Mouse (Mus musculus) lung, postnatal 25 days (tissue): ENCODE results near the gene Srsf10.

Source experiments
- DNase-seq: peaks from one replicate; pipeline ENCODE4 v3.0.0; 2022; ENCODE audit warnings: low spot score

The Srsf10 gene

DNA sequence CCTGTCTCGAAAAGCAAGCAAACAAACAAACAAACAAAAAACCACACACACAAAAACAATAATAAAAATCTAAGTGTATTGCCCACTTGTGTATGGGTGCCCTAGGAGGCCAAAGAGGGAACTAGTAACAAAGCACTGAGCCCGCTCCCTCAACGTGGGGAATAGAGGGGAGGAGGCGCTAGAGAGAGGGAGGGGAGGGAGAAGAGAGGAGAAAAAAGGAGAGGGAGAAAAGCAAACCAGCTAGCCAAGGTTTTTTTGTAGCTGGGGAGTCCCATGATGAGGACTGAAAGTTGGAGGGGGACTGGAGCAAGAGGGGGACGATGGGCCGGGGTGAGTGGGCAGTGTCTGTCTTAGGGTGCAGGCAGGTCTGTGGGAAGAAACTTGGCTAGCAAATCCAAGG is 467 bp upstream of the Srsf10 start:
- no peak for DNase-seq

DNA sequence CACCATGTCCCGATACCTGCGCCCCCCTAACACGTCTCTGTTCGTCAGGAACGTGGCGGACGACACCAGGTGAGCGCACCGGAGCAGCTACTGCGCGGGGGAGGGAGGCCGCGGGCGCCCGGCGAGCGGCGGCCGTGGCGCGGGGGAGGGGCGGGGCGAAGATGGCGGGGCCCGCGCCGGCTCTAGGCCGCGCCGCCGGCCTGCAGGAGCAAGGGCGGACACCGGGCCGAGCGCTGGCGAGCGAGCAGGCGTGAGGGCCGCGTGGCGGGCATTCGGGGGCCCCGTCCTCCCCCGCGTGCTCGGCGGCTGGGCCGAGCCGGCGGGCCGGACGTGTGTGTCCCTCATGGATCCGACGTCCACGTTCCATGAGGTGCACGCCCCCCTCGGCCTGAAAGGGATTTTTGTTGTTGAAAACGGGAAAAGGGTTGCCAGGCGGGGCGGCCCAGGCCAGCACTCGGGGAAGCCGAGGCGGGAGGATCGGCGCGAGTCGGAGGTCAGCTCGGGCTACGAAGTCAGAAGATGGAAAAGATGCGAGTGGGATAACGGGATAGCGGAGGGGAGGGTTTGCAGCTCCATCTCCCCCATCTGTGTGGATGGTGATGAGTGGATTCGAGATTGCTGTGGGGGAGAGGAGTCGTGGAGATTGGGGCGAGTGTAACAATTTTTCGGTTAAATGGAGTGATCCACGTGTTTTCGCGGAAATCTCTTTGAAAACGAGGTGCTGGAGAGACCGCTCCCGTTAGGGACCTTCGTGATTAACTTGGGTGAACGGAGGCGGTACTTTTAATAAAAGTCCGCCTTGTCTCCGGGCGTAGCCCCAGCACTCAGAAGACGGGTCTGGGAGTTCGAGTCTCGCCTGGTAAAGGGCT is 910 bp downstream of the Srsf10 start:
- DNase-seq, result peak; percentile 54

DNA sequence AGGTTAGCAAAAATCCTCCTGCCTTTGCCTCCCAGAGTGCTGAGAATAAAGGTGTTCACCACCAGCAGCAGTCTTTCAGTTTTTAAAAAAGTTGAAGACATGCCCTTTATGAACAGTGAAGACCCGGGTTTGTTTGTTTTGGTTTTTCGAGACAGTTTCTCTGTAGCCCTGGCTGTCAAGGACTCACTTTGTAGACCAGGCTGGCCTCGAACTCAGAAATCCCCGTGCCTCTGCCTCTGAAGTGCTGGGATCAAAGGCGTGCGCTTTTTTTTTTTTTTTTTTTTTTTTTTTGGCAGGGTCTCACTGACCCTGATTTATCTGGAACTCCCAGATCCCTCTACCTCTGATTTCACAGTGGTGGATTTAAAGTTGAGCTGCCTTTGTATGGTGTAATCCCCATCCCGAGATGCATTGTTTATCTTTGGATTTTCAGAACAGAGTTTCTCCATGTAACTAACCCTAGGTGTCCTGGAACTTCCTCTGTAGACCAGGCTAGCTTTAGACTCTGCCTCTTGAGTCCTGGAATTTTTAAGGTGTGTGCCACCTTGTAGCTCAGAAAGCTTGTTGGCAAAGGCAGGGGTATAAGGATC is 2.1 kb downstream of the Srsf10 start:
- no peak for DNase-seq

DNA sequence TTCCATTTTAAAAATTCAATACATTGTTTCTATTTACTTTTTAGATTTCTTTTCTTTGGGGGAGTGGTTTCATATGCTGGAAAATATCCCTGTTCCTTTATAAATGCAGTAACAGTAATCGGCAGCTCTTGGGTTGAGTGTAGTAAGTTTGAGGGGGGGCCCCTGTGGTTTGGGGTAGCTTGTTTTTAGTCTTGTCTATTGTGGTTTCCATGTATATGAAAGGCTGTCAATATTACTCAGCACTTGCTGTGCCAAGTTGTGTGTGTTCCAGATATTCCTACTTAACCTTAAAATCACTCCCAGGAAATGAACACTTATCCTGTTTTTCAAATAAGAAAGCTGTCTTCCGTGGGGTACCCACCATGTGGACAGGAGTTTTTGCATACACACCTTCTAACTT is 13.4 kb downstream of the Srsf10 start:
- DNase-seq, result no peak

DNA sequence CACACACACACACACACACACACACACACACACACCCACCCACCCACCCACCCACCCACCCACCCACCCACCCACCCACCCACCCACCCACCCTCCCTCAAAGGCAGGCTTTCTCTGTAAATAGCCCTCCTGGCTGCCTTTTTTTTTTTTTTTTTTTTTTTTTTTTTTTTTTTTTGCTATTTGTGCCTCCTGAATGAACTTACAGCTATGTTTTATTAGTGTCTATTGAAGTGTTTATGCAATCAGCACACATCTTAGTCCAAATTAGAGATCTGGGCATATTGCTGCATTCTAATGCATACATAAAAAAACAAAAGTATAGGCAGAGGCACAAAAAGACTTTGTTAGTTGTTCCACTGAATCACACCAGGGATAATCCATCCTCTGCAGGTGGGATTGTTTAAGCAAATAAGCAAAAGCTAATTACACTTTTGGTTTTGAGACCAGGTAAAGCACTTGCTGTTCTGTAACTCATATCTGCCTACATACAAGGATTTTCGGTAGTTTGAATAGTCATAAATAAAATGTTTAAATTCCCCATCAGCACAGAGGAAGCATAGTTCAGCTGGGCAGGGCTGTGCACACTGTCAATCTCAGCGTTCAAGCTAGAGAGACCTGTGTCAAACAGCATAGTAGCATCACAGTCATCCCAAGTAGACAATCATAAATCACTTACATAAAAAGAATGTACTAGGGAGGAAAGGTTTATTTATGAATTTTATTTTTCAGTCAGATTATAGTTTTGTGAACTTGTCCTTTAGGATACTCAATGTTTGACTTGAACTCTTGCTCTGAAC is 14.9 kb downstream of the Srsf10 start:
- DNase-seq, result no peak

DNA sequence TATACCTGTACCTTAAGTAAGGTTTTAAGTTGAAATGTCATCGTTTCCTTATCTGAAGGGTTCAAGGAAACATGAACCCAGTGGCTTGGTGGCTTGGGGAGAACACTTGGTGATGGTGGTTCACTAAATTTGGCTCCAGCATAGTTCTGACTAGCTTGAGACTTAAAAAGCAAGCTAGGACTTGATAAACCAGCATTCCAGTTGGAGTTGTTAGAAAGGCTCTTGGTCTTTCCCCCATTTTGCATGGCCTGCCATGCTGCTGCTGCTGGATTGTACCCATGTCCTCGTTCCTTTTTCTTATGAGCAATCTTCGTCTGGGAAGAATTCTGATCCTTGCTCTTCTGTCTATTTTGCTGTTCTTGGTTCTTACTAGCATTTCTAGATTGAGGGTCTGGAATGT is 16.5 kb downstream of the Srsf10 start:
- no peak for DNase-seq

DNA sequence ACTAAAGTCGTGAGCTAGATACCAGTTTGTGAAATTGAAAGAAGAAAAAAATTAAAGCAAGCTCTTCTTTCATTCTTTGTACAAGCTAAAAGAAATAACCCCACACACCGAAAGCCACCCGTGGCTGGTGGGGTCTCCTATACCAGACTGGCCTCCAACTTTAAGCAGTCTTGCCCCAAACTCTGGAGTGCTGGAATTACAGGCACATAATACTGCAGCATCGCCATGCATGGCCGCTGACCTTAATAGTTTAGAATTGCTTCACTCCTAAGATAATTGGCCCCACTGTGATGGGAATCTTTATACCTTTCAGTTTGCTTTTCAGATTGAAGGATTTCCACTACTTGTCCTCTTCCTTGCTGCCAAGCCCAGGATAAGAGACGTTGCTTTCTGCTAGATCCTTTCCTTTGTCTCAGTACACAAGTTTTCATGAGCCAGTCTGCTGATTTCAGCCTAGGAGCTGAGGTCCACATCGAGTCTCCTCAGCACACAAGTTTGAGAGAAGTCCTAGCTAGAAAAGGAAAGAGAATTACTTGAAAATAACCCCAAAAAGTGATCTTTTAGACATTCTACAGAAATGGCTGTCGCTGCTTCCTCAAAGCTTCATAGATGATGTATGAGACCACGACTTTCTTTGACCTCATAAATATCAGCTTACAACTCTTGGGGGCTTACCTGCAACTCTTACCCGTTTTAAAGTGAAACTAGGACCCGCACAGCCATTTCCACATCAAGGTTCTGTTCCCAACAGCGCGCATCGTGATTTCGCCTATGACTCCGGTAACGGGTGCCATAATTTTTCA is 17.2 kb downstream of the Srsf10 start:
- DNase-seq, result no peak

DNA sequence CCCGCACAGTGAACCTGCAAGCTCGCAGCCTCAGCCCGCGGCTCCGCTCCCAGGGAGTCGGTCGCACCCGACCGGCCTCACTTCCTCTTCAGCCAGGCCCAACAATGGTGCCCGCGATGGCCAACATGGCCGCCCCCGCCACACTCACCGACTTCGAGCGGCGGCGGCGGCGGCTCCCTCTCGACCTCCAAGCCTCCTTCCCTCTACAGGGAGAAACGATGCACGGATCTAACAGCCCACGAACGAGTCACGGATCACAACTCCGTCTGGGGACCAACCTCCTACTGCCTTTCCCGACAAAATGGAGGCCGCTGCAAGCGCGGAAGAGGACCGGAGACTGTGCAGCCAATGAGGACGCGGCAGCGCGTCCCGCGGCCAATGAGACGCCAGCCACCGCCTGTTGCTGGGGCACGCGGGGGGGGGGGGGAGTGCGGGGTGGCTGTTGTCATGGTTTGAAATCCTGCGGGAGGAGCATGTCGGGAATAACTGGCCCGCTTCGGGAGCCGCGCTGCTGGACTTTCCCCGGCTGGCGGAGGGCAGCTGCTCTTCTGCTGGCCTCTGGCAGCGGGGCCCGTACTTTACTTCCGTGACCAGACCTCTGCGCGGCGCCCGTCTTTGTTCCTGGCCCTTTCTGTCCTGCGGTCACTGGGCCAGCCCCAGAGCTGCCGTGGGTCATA is 18.1 kb downstream of the Srsf10 start, which contains the start of gene Pnrc2:
Gene Pnrc2 (minus strand): TSS at position 325 of the 677 bp plus-strand sequence.
- peak; percentile 92 for DNase-seq

DNA sequence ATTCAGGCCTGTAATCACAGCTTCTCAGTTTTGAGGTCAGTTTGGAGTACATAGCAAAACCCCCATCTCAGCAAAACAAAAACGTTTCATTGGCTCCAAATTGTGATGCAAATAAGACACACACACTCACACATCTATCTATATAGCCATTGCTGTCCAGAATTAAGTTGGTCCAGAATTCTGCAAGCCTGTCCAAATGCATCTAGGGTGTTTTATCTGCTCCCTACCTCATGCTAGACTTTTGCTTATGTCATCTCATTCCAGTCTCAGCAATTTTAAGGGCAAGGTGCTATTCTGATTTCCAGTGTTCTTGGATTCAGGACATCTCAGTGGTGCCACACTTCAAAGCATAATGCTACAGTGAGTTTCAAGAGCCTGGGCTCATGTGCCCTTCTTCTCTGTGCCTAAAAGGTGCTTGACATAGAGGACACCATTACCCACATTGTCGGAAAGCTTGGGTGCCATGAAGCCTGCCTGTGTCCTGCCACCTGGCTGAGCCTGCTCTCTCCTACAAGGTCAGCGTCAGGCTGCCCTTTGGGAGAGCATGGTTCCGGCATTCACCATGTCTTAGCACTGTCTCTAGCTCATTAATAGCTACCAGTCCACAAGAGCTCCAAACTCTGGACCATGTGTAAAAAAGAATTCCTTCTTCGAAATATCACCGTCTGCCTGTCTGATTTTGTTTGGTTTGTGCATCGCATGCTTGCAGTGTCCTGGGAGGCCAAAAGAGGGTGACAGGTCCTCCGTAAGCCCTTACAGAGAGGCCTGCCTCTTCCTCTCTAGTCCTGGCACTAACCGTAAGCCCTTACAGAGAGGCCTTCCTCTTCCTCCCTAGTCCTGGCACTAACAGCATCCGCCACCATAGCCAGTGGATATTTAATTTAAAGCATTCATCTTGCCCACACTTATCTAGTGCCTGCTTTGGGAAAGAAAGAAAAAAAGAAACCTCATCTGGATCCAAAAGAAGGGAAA is 19.3 kb downstream of the Srsf10 start:
- no peak for DNase-seq

DNA sequence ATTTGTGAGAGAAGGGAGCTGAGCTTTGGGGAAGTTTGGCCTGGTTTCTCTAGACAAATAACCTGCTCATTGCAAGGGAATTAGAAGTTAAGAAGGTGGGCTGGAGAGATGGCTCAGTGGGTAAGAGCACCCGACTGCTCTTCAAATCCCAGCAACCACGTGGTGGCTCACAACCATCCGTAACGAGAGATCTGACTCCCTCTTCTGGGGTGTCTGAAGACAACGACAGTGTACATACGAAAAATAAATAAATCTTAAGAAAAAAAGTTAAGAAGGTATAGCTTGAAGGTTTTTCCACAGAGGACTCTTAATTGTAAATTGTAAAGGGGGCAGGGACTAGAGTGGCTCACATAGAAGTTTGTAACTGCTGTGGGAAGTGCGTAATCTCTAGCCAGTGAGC is 20.0 kb downstream of the Srsf10 start:
- no peak for DNase-seq

DNA sequence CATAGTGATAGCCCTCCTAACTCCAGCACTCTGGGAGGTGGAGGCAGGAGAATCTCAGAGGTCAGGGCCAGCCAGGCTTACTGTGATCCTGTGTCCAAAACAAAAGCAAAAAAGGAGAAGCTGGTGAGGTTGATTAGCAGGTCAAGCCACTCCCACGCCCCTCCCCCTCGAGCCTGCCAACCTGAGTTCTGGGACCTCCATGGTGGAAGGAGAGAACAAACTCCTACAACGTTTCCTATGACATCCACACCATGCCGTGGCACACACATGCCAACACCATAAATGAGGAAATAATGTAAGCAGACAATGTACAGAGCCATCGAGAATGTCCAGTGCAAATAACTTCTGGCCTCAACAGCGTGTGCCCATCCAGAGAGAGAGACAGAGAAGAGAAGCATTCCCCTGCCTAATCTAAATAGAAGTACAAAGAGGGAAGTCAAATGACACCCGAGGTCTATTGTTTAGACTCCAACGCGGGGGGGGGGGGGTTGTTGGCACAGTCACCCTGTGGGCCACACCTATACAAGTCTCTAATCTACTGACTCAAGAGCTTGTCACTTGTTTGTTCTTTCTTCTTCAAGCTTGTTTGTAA is 20.5 kb downstream of the Srsf10 start:
- peak; percentile 68 for DNase-seq

DNA sequence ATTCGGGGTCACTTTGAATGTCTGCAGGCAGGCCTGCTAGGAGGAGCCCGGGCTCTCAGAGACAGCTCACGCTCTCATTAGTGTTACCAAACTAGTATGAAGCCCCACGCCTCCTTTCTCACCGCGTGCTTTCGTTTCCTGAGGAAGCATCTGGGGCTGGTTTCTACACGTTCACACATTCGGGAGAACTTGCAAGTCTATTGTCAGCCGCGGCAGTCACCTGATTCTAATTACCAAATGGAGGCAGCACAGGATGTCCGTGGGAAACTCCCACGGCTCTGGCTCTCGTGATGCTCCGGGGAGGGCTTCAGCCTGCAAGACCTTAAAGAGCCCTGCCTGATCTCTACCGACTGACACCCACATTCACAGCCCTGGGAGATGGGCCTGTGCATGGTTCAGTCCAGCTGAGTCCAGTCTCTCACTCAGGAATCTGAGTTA is 21.1 kb downstream of the Srsf10 start:
- DNase-seq, result peak; percentile 90

DNA sequence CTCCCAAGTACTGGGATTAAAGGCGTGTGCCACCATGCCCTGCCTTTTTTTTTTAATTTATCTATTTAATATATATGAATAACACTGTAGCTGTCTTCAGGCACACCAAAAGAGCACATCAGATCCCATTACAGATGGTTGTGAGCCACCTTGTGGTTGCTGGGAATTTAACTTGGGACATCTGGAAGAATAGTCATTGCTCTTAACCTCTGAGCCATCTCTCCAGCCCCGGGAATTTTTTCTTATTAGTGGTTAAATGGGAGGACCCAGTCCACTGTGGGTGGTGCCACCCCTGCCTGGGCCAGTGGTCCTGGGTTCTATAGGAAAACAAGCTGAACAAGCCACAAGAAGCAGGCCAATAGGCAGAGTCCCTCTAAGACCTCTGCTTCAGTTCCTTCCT is 22.2 kb downstream of the Srsf10 start:
- DNase-seq, result no peak

DNA sequence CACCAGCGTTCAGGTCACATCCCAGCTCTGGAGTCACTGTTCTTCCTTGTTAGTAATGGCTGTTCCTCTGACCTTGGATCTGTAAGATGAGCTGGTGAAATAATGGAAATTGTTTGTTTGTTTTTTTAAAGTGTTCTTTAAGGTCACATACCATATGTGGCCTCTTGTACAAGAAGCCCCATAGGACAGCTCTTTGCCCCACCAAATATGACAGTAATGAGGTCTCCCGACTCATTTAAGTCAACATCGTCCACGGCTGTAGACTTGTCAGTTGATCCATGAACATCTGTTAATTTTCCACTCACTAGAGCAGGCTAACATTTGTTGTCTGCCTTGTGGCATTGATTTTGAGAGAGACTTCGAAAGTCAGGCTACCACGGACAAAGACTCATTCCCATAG is 23.5 kb downstream of the Srsf10 start:
- DNase-seq, result no peak

DNA sequence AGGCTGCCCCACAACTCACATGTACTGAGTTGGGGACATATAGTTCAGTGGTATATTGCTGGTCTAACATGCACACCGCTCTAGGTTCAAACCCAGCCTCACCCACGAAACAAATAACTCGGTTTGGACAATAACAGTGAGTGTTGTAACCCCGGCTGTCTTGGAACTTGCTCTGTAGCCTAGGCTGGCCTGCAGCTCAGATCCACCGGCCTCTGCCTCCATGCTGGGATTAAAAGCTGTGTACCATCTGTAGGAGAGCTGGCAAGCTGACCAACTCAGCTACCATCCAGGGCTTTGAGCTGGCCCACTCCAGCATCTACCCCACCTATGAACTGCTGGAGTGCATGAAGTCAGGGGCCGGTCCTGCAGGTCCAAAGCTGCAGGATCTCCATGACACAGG is 24.5 kb downstream of the Srsf10 start:
- no peak for DNase-seq

DNA sequence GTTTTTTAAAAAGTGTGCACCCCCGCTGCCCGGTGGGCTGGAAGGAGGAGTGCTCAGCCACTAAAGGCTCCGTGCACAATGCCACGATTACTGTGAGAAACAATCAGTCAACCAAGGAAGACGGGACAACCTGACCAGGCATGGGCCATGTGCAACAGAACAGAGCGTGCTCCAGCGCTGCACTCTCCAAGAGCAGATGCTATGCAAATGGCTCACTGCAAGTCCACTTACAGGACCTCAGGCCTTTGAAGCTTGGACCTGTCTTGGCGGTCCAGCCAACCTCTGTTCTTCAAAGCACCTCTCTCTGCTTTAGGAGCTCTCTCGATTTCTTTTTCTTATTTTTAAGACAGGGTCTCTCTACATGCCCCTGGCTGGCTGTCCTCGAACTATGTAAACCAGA is 25.0 kb downstream of the Srsf10 start:
- DNase-seq, result no peak

DNA sequence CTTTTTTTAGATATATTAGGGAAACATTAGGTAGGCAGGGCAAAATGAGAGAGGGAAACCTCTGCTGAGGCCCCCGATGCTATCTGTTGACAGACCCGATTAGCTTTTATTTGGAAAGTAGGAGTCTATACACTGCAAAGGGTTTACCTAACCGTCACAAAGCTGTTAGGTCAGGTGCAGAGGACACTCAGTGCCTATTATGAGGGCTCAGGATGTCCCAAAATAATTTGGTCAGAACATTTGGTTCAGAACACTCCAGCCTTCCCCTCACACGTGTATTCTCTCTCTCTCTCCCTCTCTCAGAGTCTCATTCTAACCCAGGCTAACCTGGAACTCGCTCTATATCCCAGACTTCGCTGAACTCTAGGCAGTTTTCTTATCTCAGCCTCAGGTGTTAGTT is 26.5 kb downstream of the Srsf10 start:
- DNase-seq, result no peak

DNA sequence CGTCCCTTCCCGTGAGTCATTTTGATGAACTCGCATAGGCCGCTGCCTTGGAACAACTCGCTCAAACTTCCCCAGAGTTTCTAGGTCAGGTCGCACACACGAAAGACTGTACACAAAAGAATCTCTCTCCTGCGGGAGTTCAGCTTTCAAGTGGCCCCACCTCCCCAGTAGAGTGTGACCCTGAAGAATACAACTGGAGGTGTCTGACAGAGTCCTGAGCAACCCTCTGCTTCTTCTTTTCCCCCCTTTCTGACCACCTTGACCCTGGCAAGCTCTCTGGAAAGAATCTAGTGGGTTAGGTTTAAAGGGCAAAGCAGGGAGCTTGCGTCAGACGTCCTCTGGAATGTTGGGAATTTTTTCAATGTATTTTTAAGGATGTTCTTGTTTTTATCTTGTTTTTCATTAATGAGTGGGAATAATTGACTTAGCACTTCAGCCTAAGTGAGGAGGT is 27.9 kb downstream of the Srsf10 start:
- no peak for DNase-seq

DNA sequence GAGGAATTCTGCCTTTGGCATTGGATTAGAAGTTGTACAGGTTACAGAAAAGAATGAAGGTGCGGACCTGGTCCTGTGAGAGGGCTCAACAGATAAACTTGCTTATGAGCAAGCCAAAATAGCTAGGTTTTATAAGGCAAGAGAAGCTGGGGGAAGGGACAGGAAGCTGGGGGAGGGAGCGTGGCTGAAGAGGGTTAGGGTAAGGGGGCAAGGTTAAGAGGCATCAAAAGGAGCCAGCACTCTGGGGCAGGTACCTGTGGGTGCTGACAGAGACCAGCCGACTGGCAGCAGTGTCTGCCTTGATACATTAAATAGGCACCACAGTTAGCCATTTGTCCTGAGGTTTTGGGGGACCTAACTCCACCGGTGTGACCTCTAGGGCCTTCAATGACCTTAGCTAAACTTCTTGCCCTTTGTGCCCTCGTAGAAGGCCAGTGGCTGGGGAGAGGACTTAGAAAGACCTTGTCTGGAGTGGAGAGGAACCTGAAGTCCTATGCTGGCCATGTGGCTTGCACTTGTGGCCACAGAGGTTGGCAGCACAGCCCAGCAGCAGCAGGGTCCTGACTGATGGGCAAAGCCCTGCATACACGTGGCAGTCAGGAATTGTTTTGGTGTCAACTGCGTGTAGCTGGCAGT is 28.5 kb downstream of the Srsf10 start:
- no peak for DNase-seq
